Mouse (Mus musculus): ENCODE results near the gene Azin2.

Gene Azin2

DNA sequence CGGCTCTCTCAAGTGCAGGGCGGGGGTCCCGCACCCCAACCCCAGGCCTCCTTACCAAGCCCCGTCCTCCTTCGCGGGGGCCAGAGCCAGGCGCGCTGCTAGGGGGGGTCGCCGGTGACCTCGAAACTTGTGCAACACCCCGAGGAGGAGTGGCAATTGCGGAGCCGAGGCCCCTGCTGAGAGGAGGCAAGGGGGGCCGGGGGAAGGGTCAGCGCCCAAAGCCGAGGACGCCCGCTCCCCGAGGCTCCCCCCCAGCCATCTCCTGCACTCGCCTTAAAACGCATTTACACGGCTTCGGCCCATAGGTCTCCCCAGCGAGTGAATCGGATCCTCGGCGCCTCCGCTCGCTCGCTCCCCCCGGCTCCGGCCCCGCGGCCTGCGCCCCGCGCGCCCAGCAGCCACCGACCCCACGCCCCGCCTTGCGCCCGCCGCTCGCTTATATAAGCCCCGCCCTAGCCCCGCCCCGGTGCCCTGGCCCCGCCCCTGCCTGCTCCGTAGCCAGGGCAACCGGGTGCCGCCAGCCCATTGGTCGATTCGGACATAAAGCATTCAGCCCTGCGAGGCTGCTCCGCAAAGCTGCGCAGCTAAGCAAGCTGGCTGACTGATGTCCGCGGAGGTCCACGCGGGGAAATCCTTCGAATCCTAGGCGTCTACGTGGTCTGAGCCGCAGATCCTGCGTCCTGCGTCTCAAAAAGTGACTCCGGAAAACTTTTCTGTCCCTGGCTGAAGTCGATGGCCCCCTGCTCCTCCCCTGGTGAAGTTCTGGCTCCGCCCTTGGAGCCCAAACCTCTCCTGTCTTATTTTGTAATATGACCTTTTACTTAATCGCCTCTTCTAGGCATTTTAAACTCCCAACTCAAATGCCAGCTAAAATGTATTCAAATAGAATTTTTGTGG lies at the start of gene Azin2:
TSS of gene Azin2 (minus strand) at position 414 of the 897 bp plus-strand sequence.
- in situ Hi-C loops (cut with MboI), result no loop called here

GRCm38 (mm10) chr4:129011604-129012121 lies 49.4 kb upstream of the Azin2 start:
- in situ Hi-C loops (cut with MboI), result no loop called here

- in situ Hi-C loops (cut with MboI), result no loop called here
Observed at GRCm38 (mm10) chr4:129009521-129009920, 47.3 kb upstream of the Azin2 start.

DNA sequence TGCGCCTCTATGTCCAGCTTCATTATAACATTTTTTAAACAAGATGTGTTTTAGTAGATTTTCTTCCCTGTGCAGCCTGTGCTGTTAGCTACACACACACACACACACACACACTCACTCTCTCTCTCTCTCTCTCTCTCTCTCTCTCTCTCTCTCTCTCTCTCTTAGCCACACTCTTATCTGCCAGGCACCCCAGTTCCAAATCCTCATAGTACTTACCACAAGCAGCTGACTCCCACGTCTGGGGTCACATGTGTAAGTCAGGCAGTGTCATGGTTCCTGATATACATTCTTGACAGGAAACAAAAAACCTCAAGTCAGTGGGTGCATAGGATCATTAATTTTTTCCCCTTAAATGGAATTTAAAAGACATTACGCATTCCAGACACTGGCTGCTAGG lies 46.4 kb upstream of the Azin2 start:
- in situ Hi-C loops (cut with MboI), result no loop called here

GRCm38 (mm10) chr4:129008006-129008519 lies 45.8 kb upstream of the Azin2 start:
- in situ Hi-C loops (cut with MboI), result no loop called here

- in situ Hi-C loops (cut with MboI), result no loop called here
Observed at GRCm38 (mm10) chr4:129003720-129004119, 41.5 kb upstream of the Azin2 start.

- in situ Hi-C loops (cut with MboI), result no loop called here
Observed at GRCm38 (mm10) chr4:129000786-129001185, 38.5 kb upstream of the Azin2 start.

DNA sequence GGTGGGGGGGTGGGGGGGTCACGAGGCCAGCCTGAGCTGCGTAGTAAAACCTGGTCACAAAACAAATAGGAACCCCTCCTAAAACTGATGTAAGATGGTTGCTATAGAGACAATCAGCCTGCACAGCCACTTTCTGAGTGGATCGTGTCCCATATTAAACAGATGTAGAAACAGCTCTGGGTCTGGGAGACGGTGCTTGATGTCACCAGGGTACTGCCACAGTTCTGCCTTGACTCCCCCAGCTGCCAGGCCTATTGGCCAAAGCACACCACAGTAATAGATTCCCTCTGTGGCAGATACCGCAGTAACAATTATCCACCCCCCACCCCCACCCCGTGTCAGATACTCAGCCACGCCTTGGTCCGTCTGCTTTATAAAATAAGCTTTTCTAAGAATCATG lies 36.2 kb upstream of the Azin2 start:
- in situ Hi-C loops (cut with MboI), result no loop called here

- in situ Hi-C loops (cut with MboI), result no loop called here
Observed at GRCm38 (mm10) chr4:128997258-128997657, 35.0 kb upstream of the Azin2 start.

GRCm38 (mm10) chr4:128995238-128995637 lies 33.0 kb upstream of the Azin2 start:
- in situ Hi-C loops (cut with MboI), result no loop called here

DNA sequence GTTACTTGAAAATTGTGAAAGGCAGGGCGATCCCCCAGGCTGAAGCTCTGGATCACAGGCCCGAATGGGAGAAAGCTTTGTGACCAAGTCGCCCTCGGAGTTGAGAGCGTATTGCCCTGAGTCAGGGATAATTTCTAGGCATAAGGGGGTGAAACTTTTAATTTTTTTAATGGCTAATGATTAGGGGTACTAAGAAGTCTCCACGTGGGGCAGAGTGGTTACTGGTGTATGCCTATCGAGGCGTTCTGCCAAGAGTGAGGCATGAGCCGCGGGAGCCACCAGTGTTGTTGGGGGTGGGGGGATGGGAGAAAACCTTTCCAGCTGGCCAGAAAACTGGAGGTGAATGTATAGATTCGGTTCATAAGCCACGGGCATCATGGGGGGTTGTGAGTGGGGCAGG lies 31.4 kb upstream of the Azin2 start:
- in situ Hi-C loops (cut with MboI), result no loop called here

- in situ Hi-C loops (cut with MboI), result no loop called here
Observed at GRCm38 (mm10) chr4:128993025-128993662, 30.9 kb upstream of the Azin2 start.

GRCm38 (mm10) chr4:128992176-128992575 lies 29.9 kb upstream of the Azin2 start:
- in situ Hi-C loops (cut with MboI), result no loop called here

DNA sequence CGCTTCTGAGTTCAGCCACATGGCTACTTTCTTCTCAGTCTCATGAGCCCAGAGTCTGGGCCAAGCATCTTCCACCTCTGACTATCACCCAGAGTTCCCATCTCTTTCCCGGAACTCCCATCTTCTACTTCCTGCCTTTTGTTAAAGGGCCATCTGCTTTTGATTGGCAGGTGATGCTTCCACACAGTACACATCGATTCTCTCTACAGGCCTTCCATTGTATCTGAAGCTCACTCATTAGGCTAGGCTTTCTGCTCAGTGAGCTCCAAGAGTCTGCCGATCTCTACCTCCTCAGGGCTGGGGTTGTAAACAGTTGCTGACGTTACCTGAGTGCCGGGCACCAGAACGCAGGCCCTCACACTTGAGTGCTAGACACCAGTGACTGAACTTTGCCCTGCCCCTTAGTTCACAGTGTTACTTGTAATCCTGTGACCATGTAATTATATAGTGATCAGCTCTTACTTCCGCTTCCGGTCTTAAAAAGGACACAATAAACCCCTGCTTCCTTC lies 29.3 kb upstream of the Azin2 start, which contains the start of gene Ak2:
TSS of gene Ak2 (plus strand) at position 459 of the 509 bp plus-strand sequence.
- in situ Hi-C loops (cut with MboI), result no loop called here

DNA sequence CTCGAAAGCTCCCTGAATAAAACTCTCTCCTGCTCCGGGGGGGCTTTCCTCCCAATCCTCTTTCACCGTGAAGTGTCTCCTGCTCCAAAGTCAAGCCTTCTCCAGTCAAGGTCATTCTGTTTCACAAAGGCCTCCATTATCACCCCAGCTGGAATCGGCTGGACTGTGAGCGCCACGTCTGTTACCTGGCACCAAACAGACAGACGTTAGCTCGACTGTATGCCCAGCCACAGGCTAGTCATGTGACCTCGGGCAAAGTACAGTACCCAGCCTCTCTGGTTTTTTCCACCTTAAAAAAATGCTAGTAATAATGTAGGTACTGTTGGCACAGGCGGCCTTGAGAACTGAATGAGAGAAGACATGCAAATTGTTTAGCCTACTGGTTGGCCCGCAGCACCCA lies 27.4 kb upstream of the Azin2 start:
- in situ Hi-C loops (cut with MboI), result no loop called here

DNA sequence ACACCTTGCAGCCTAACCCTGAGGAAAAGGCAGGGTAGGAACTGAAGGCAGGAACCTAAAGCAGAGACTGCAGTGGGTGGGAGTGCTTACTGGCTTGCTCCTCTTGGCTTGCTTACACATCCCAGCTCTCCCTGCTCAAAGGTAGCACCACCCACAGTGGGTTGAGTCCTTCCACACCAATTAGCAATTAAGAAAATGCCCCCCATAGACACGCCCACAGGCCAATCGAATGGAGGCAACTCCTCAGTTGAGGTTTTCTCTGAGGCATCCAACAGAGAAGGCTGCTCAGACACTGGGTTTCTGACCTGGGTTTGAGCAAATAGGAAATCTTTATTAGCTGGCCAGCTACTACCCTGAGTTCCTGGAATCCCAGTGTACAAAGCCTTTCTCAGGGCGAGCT lies 26.7 kb upstream of the Azin2 start:
- in situ Hi-C loops (cut with MboI), result no loop called here

- in situ Hi-C loops (cut with MboI), result no loop called here
Observed at GRCm38 (mm10) chr4:128984600-128984999, 22.4 kb upstream of the Azin2 start.

- in situ Hi-C loops (cut with MboI), result no loop called here
Observed at GRCm38 (mm10) chr4:128983656-128984055, 21.4 kb upstream of the Azin2 start.

- in situ Hi-C loops (cut with MboI), result no loop called here
Observed at GRCm38 (mm10) chr4:128983151-128983550, 20.9 kb upstream of the Azin2 start.

- in situ Hi-C loops (cut with MboI), result no loop called here
Observed at GRCm38 (mm10) chr4:128981833-128982180, 19.6 kb upstream of the Azin2 start.

DNA sequence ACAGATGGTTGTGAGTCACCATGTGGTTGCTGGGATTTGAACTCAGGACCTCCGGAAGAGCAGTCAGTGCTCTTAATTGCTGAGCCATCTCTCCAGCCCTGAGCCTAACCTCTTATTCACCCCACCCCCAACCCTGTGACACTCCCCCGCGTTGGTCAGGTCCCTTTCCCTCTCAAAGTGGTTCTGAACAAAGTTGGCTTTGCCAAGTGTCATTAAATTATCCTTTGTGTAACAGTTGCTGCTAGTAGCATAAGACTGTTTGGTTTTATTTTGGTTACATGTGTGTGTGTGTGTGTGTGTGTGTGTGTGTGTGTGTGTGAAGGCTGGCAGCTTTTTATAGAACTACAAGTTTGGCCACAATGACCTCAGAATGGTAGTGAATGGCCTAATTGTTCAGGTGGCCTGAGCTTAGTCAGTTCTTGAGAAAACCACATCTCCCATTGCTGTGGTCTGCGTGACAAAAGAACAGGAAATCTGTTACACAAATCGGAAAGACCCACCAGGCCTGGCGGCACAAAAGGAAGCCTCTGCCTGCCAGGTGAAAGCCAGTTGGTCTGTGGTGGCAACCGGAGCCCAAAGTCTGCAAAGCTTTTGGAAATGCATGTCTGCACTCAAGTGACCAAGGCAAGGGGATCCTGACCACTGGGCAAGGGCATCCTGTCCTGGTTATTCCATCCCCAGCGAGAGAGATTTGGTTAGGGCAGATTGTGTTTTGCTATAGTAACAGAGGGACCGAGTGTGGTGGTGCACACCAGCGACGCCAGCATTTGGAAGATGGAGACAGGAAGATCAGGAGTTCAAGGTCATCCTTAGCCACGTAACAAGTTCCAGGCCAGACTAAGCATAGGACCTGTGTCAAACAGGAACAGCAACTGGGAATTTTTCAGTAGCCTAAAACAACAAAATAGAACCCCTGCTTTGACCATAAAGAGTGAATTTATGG lies 18.9 kb upstream of the Azin2 start:
- in situ Hi-C loops (cut with MboI), result no loop called here
